Mouse (Mus musculus) ES-Bruce4 (cell line): ENCODE measurements around the gene Calu. TPM values are rescaled to one million over a fixed set of nuclear protein-coding genes. Genes with fewer than 3 reads are reported as not detected.
A peak's percentile ranks its signal among the peaks of the same experiment; 100 is the strongest.
"Not testable (repeated sequence)": the region's sequence is repeated elsewhere in the genome, so short reads cannot be mapped to it uniquely, and the experiment has no call there.

Experiments used
- H3K27ac ChIP-seq: 2 replicates; pipeline ENCODE4 v1.5.1; 2012; ENCODE audit warnings: low read length, inconsistent platforms; ENCODE audit not compliant: insufficient read depth
- H3K27me3 ChIP-seq: 2 replicates; pipeline ENCODE4 v1.6.1; 2012; ENCODE audit warnings: mild to moderate bottlenecking, low read length, inconsistent platforms; ENCODE audit not compliant: control insufficient read depth, poor library complexity, insufficient read depth, severe bottlenecking
- H3K36me3 ChIP-seq: 2 replicates; pipeline ENCODE4 v1.6.1; 2012; ENCODE audit warnings: inconsistent platforms, mild to moderate bottlenecking, low read length, moderate library complexity; ENCODE audit not compliant: control insufficient read depth, poor library complexity, insufficient read depth, severe bottlenecking
- H3K4me1 ChIP-seq: one replicate; pipeline ENCODE4 v1.8.1; 2011; ENCODE audit warnings: low read length; ENCODE audit not compliant: control insufficient read depth, insufficient read depth
- H3K4me3 ChIP-seq: 2 replicates; pipeline ENCODE4 v1.5.1; 2011; ENCODE audit warnings: low read depth, mild to moderate bottlenecking, low read length
- H3K9ac ChIP-seq: 2 replicates; pipeline ENCODE4 v1.6.1; 2012; ENCODE audit warnings: low read depth, mild to moderate bottlenecking, inconsistent platforms; ENCODE audit not compliant: poor library complexity, severe bottlenecking
- H3K9me3 ChIP-seq: replicated peaks from 2 replicates; pipeline ENCODE4 v1.6.1; 2012; ENCODE audit warnings: mild to moderate bottlenecking, low read length, inconsistent platforms; ENCODE audit not compliant: control insufficient read depth, poor library complexity, insufficient read depth, severe bottlenecking
- CTCF ChIP-seq: IDR thresholded peaks from one replicate; pipeline ENCODE4 v1.8.1; 2011; ENCODE audit warnings: low read depth, low read length
- EP300 ChIP-seq: IDR thresholded peaks from 2 replicates; pipeline ENCODE4 v1.6.1; 2011; ENCODE audit warnings: low read depth, low read length; ENCODE audit not compliant: insufficient read depth
- POLR2A ChIP-seq: IDR thresholded peaks from one replicate; pipeline ENCODE4 v1.8.1; 2011; ENCODE audit warnings: low read length; ENCODE audit not compliant: insufficient read depth
- polyA plus RNA-seq: library from polyadenylated mRNA; stranded (reverse); fragments of >200 nt; gene quantifications from 2 replicates; pipeline ENCODE4 v1.2.4, GENCODE M21; 2011; ENCODE audit warnings: low read depth; ENCODE audit not compliant: missing spikeins, insufficient read depth, insufficient read length

Calu gene
- polyA plus RNA-seq, 1 experiment, result 284 TPM

DNA sequence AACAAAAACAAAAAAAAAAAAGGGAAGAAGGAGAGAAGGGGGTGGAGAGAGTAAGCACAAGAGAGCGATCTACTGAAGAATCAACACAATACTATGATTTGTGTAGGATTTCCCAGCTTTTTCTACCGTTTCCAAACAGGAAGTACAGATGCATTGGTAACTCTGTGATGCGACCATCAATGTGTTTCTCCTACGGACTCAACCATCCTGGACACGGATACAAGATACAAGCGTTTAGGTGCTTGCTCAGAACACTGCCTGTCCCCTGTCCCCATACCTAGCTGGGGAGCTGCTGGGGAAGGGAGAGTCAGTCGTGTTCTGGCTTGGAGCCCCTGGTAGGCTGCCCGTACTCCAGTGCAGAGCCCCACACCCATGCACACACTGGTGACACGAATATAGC, 41.6 kb downstream of the Calu start:
- Histone ChIP-seq H3K27ac (no peak overlapping the region), H3K9ac (no peak overlapping the region), H3K9me3 (no peaks in the 10 kb centered on the region), H3K4me3 (no peak overlapping the region), H3K27me3 (no peaks in the 10 kb centered on the region), H3K36me3 (no peaks in the 10 kb centered on the region), H3K4me1 (no peaks in the 10 kb centered on the region)
- TF ChIP-seq EP300, result no peak
- no peak for TF ChIP-seq POLR2A
- TF ChIP-seq CTCF, result no peak

DNA sequence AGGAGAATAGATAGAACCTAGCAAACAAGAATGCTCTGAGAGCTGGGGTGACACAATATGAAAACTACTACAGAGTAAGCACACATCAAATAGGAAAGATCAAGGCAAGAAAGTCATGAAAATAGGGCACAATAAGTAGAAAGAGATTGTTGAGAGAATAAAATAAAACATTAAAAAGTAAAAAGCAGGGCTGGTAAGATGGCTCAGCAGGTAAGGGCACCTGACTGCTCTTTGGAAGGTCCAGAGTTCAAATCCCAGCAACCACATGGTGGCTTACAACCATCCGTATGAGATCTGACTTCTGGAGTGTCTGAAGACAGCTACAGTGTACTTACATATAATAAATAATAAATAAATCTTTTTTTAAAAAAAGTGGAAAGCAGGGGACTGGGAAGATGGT, 42.6 kb downstream of the Calu start:
- not testable (repeated sequence) for H3K27me3 ChIP-seq, H3K27ac ChIP-seq, H3K36me3 ChIP-seq, H3K9me3 ChIP-seq, H3K4me3 ChIP-seq, H3K4me1 ChIP-seq, H3K9ac ChIP-seq

DNA sequence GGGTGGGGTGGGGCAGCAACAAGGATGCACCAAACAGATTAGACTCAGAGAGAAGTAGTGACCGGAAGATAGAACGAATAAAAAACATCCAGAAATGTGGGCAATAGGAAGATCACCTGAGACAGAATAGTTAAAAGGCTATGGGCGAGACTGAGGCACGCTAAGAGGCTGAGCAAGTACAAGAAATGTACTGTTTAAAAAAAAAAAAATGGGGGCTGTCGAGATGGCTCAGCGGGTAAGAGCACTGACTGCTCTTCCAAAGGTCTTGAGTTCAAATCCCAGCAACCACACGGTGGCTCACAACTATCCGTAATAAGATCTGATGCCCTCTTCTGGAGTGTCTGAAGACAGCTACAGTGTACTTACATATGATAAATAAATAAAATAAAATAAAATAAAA, 43.4 kb downstream of the Calu start:
- not testable (repeated sequence) for H3K9ac ChIP-seq, H3K9me3 ChIP-seq, H3K4me1 ChIP-seq, H3K27ac ChIP-seq, H3K4me3 ChIP-seq, H3K27me3 ChIP-seq, H3K36me3 ChIP-seq

DNA sequence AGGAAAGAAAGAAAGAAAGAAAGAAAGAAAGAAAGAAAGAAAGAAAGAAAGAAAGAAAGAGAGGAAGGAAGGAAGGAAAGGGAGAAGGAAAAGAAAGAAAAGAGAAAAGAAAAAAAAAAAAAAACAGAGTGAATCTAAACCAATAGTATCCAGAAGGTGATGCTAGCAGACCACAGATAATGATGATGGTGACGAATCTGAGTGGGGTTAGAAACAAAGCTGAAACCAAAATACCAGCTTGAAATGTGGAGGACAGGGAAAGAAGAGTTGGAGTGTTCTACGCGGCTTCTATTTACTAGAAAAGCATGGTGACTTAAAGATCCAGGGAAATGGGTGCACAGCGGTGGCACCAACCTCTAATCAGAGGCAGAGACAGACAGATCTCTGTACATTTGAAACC, 43.9 kb downstream of the Calu start:
- Histone ChIP-seq H3K9ac (no peak overlapping the region), H3K4me1 (no peaks in the 10 kb centered on the region), H3K9me3 (no peaks in the 10 kb centered on the region), H3K27me3 (no peaks in the 10 kb centered on the region), H3K4me3 (no peak overlapping the region), H3K36me3 (no peaks in the 10 kb centered on the region), H3K27ac (no peak overlapping the region)
- TF ChIP-seq POLR2A (no peak), CTCF (no peak), EP300 (no peak)

DNA sequence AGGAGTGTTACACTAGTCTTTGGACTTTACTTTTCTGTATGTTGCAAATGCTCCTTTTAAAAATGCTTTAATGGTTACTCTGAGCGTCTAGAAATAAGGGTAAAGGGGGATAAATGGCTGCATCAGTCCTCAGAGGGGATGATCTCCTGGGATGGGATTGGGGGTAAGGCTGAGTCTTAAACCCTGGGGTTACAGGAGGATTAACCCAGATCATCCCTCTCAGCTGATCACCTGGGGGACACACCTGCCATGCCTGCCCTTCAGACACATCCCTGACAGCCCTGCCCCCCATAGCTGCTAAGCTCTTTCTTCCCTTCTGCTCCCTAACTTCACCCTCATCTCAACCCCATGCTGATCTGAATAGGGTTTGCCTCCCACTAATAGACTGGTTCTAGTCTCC, 46.4 kb downstream of the Calu start:
- TF ChIP-seq EP300 (no peak), POLR2A (no peak), CTCF (no peak)
- Histone ChIP-seq H3K27me3 (no peaks in the 10 kb centered on the region), H3K36me3 (no peaks in the 10 kb centered on the region)

DNA sequence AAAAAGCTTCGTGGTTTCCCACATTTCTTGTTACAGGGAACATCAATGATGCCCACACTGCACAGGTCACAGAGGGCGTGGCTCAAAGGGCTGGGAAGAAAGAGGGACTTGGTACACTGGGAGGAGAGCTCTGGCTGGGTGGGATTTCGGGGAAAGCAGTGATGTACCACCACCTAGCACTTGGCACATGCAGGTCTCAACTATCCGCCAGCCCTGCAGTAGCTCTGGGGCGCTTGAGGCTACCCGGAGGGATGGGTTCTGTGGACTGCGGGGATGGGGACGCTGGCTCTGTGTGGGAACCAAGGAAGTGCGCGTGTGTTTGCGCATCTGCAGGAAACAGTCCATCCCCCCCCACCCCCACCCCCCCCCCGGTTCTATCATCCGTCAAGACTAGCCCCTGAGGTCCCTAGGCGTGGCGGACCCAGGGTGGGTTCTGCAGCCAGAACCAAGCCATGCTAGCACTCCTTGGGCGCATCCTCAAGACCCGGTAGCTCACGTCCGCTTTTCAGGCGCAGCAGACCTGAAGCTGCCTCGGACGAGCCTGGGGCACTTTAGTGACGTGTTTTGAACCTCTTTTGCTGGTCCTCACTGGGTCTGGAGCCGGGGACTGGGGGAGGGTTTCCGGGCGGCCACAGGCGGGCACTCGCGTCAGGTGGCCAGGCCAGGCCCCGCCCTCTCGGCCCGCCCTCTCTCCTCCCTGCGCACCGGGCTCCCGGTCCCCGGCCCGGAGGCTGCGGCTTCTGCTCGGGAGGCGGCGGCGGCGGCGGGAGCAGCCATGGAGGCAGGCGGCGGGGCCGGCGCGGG, 48.2 kb downstream of the Calu start, which contains the start of gene Ccdc136:
Gene Ccdc136, plus strand, starts transcription at position 400 of the 804 bp plus-strand sequence.
- Histone ChIP-seq H3K9ac (peak within 1 kb of the TSS; percentile 73), H3K4me3 (peak within 1 kb of the TSS; percentile 95), H3K27me3 (no peaks in the 10 kb centered on the region), H3K9me3 (no peaks in the 10 kb centered on the region), H3K4me1 (no peaks in the 10 kb centered on the region), H3K27ac (no peak within 1 kb of the TSS), H3K36me3 (no peaks in the 10 kb centered on the region)
- no peak for TF ChIP-seq EP300
- peak; percentile 37 for TF ChIP-seq POLR2A

More for the DNA sequence above, 46.4 kb downstream of the Calu start:
- no peak overlapping the region for H3K9ac ChIP-seq
- no peaks in the 10 kb centered on the region for H3K9me3 ChIP-seq
- no peak overlapping the region for H3K27ac ChIP-seq
- no peaks in the 10 kb centered on the region for H3K4me1 ChIP-seq
- H3K4me3 ChIP-seq, result no peak overlapping the region
